Mouse (Mus musculus) thymus, postnatal 14 days (tissue): ENCODE results near the gene Polg2.
"Not testable (repeated sequence)": the region's sequence is repeated elsewhere in the genome, so short reads cannot be mapped to it uniquely, and the experiment has no call there.

Experiments
- DNase-seq: peaks from one replicate; pipeline ENCODE4 v3.0.0; 2021

Gene Polg2

DNA sequence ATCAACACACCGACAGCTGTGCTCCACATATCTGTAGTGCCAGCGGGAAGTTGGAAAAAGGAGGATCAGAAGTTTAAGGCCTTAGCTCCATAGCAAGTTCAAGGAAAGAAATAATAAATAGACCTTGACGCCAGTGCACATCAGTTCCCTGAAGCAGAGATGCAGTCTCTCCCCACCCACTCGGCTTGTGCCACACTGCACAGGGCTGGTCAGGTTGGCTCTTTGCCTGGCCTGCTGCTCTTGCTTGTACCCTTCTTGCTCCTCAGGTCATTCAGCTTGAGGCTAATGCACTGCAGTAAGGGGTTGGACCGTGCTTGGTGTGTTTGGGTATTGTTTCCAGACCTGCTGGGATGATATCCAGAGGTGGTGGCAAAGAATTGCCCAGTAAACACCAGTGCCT lies 18.8 kb downstream of the Polg2 start:
- DNase-seq = no peak

DNA sequence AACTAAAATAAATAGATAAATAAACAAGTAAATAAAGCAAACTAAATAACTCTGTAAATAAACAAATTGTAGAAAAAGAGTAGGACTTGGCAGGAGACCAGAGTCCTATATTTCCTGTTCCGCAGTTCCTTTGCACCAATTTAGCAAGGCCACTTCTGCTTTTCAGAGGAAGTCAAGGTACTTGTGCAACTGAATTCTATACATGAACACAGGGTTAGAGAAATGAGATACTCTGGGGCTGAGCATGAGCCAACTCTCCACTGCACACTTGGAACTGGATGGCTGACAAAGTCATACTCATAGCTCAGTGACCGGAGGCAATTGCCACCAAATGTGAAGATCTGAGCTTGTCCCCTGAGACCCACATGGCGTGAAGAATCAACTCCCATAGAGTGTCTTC lies 20.3 kb downstream of the Polg2 start:
- no peak for DNase-seq

DNA sequence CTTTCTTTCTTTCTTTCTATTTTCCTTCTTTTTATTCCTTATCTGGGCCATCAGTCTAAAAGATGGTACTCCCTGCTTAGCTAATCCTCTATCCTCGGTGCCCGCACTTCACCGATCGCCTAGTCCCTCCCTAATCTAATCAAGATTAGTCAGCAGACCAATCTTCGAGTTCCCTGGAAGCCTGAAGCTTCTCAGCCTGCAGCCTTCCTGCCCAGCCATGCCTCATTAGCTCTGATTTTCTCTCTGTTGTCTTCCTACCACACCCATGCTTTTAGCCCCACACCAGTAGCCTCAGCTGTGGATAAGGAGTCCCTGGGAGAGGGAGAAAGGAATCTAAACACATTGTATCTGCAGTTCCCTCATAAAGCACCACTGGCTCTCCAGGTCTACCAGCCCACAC lies 23.8 kb downstream of the Polg2 start:
- no peak for DNase-seq

DNA sequence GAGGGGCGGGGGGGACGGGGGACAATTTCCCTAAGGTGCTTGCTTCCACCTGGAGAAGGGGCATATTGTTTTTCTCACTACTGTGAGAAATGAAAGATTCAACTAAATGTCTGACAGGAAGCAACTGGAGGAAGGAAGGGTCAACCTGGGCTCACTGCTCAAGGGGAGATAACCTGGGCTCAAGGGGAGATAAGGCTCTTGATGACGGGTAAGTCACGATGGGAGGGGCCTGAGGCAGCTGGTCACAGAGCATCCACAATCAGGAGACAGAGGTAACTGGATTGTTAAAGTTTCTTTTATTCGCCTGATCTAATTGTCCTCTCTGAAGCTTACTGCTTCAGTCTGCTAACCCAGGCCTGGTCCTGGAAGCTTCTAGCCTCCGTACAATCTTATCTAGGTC lies 26.0 kb downstream of the Polg2 start:
- no peak for DNase-seq

DNA sequence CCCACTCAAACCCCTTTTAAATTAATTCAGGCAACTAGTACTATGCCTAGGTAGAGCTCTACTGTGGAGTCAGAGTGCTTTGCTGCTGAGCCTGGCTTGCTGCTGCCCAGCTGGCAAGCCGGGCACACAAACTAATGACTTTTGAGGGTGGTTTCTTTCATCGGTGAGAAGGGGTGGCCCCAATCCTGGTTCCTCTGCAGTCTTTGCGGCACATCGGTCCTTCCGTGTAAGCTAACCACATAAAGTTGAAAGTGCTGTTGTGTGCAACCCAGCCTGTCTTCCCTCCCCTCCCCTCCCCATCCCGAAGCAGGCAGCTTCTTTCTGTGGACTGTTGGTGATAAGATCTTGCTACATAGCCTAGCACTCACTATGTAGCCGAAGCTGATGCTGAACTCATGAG lies 27.2 kb downstream of the Polg2 start:
- peak; percentile 67 for DNase-seq

DNA sequence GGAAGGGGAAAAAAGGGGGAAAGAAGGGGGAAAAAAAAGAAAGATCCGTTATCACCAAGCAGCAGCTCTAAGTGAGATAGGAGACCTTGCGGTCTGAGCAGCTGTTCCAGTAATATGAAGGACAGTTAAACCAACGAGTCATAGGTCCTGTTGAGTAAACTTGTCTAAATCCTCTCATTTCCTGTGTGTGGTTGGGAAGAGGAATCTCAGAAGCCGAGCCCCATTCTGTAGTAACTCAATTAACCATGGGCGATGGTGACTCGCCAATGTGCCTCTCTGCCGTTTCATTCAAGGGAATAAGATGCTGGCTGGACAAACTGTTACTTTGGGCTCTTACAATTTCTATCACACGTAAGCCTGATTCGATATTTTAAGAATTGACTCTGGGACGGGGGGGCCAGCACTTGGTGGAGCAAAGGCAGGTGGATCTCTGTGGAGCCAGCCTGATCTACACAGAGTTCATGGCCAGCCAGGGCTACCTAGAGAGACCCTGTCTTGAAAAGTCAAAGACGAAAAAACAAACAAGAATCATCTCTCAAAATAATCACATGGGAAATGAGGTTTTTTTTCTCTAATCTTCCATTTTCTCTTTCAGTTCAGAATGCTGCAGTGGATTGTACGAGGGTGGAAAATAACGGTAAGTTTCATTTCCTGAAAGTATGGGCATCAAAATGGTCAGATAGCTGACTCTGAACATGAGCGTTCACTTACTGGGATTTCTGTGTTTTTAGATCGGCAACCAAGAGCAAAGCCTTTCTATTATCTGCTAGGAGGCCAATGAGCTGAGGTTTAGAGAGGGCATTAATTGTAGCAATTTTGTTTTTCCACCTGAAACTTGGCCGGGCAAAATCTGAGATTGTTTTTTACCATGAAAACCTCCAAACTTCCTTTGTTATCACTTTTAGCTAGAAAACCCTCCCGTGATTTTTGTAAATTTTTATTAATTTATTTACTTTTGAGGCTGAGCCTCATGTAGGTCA lies 28.0 kb downstream of the Polg2 start, which contains the start of gene Milr1:
Gene Milr1, plus strand, starts transcription at position 188 of the 980 bp plus-strand sequence.
- DNase-seq = peak; percentile 29

DNA sequence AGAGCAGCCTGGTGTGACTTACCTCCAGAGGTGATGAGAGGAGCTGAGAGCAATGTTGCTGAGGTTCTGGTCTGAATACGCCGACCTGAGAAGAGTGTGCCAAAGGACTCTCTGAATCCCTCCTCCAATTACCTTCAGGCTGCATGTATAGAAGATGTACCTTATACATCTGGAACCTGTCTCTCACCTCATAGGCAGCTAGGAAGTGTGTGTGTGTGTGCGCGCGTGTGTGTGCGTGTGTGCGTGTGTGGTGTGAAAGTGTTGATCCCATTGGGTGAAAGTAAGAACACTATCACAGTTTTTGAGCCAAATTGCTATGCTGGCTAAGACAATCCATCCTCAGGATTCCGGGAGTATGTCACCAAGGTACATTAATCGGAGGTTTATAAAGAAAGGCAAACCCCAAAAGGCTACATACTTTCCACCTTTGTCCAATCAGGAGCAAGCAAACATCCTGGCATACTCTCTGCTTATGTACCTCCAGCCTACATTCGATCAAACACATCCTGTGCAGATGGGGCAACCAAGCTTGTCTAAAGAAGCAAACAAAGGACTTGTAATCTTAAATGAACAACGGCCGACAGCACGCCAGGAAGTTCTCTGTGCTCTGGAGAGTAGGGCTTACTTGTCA lies 29.1 kb downstream of the Polg2 start, which contains the start of gene Pecam1:
Gene Pecam1, minus strand, starts transcription at position 508 of the 631 bp plus-strand sequence.
- peak; percentile 74 for DNase-seq

DNA sequence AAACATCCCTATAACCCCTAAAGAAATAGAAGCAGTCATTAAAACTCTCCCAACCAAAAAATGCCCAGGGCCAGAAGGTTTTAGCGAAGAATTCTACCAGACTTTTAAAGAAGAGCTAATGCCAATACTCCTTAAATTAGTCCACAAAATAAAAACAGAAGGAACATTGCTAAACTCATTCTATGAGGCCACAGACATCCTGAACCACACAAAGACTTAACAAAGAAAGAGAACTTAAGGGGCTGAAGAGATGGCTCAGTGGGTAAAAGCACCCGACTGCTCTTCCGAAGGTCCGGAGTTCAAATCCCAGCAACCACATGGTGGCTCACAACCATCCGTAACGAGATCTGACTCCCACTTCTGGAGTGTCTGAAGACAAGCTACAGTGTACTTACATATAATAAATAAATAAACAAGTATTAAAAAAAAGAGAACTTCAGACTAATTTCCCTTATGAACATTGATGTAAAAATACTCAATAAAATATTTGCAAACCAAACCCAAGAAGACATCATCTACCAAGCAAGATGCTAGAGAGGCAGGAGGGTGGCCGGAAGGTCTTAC lies 29.7 kb downstream of the Polg2 start:
- not testable (repeated sequence) for DNase-seq

DNA sequence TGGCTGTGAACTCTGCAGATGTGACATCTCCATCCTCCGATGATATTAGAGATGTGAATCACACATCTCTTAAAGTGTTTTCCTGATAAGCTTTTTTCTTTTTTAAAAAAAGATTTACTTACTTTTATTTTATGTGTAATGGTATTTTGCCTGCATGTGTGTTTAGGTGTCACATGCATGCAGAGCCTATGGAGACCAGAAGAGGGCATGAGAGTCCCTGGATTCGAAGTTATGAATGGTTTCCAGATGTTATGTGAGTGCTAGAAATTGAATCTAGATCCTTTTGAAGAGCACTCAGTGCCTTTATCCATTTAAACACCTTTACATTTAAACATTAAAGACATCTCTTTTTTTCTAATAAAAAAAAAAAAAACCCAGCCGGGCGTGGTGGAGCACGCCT lies 34.4 kb downstream of the Polg2 start:
- DNase-seq = no peak

DNA sequence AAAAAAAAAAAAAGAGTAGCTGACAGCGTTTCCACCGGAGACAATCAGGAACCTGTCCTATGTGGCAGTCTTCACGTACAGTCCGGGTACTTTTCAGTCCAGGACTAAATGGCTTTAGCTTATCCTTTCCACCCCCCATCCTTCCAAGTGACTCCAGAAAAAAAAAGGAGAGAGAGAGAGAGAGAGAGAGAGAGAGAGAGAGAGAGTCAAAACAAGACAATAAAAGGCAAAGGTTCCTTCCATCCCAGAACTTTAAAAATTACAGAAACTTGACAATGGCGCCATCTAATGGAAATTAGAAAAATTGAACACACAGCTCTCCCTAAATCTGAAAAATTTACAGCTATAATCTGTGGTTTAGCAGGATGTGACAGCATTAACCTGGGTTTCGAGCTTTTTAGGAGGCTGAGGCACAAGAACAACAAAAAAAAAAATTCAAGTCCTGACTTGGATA lies 36.9 kb downstream of the Polg2 start:
- no peak for DNase-seq

DNA sequence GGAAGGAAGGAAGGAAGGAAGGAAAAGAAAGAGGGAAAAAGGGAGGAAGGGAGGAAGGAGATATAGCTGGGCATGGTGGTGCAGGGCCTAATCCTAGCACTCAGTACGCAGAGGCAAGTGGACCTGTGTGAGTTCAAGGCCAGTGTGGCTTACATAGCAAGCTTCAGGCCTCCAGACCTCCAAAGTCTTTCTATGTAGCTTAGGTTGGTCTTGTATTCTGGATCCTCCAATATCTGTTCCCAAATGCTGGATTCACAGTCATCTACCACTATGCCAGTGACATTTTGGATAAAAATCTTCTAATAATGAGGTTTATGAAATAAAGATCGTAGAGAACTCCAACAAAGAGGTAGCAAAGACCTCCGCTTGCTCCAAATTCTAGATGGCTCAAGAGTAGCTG lies 37.5 kb downstream of the Polg2 start:
- DNase-seq = no peak

DNA sequence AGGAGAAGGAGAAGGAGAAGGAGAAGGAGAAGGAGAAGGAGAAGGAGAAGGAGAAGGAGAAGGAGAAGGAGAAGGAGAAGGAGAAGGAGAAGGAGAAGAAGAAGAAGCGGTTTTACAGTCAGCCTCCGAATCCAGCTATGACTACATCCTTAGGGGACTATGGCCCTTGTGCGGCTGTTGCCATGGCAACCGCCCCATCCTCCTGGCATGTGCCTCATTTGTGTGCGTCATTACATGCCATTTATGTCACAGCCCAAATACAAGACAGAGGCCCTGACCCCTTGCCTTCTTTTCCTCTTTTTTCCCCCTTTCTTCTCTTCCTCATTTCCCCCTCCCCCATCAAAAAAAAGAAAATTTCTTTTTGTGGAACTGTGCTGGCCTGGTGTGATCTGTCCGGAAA lies 38.1 kb downstream of the Polg2 start:
- no peak for DNase-seq

DNA sequence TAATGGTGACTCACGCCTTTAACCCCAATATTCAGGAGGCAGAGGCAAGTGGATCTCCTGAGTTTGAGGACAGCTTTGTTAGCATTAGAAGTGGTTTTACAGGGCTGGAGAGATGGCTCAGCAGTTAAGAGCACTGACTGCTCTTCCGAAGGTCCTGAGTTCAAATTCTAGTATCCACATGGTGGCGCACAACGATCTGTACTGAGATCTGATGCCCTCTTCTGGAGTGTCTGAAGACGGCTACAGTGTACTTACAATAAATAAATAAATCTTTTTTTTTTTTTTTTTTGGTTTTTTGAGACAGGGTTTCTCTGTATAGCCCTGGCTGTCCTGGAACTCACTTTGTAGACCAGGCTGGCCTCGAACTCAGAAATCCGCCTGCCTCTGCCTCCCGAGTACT lies 38.6 kb downstream of the Polg2 start:
- not testable (repeated sequence) for DNase-seq

DNA sequence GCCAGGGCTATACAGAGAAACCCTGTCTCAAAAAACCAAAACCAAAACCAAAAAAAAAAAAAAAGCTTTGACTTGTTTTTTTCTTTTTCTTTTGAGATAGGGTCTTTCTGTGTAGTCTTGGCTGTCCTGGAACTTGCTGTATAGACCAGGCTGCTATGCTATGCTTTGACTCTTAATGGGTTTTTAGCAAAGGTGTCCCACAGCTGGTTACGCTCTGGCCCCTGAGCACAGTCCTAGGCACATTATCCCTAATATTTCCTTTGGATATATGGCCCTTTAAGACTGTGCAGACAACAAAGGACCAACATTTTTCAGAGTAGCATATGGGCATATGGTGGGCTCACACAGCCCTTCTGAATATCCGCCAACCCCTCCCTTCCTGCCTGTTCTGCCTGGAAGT lies 40.2 kb downstream of the Polg2 start:
- DNase-seq = no peak

DNA sequence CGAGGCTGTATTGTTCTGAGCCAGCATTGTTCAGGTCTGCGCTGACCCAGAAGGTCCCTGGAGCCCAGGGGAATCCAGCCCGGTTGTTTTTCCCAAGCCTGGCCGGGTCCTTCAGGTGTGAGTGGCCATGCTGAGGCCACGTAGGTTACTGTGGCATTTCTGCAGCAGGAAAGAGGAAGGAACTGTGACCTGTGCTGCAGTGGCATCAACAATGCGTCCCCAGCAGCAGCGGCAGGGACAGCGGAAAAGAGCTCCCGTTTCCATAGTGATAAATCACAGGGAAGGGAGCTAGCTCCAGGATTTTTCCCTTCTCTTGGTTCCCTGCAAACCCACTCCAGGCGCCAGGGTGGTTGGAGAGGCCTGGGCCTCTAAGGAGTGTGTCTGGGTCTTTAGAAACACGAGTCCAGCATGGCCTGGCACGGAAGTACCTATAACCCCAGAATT lies 42.1 kb downstream of the Polg2 start:
- no peak for DNase-seq

DNA sequence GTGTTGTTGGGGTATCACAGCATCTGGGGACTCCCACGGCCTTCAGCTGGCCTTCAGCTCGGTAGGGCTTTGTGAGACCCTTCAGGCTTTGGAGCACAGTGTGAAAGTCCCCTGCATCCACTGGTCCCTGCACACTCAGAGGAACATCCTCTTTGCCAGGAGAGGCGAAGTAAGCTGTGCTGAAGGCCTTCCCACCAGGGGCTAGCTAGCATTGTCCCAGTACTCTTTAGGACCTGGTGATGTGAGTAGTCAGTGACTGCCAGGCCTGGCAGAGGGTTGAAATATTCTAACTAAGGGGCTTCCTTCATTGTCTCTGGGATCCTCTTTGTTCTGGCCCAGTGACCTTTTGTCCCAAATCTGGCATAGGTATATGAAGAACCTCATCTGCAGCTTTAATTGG lies 42.7 kb downstream of the Polg2 start:
- no peak for DNase-seq

DNA sequence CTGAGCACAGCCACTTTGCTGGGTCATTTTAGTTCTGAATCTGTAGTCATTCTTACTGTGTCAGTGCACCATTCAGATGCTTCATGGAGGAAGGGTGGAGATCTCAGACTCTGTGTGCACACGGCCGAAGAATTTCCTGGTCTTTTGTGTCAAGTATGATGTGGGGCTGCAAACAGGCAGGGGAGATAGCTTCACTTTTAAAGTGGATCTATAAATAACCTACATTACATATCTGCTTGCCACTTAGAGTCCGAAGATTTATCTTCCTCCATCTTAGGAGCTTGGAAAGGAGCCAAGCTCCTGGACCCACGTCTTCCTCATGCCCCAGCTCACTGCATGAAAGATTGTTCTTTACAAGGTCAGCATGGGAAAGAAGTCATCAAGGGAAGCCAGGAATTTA lies 48.6 kb downstream of the Polg2 start:
- no peak for DNase-seq

DNA sequence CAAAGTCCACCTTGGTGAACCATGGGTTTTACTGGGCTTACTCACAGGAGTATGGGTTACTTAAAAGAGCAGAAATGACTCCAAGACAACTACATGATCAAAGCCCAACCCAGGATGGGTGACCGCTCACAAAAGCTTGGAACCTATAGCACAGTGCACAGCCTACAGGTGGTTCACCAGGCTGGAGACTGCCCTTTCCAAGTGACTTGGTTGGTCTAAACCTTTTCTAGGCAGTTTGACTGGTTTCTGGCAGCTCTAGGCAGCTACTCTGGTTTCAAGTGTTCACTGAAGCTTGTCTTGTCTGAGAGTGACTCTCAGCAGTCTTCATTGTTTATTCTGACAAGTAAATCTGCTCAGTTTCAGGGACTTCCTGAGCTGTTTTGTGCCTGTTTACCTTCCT lies 49.7 kb downstream of the Polg2 start:
- DNase-seq = no peak

DNA sequence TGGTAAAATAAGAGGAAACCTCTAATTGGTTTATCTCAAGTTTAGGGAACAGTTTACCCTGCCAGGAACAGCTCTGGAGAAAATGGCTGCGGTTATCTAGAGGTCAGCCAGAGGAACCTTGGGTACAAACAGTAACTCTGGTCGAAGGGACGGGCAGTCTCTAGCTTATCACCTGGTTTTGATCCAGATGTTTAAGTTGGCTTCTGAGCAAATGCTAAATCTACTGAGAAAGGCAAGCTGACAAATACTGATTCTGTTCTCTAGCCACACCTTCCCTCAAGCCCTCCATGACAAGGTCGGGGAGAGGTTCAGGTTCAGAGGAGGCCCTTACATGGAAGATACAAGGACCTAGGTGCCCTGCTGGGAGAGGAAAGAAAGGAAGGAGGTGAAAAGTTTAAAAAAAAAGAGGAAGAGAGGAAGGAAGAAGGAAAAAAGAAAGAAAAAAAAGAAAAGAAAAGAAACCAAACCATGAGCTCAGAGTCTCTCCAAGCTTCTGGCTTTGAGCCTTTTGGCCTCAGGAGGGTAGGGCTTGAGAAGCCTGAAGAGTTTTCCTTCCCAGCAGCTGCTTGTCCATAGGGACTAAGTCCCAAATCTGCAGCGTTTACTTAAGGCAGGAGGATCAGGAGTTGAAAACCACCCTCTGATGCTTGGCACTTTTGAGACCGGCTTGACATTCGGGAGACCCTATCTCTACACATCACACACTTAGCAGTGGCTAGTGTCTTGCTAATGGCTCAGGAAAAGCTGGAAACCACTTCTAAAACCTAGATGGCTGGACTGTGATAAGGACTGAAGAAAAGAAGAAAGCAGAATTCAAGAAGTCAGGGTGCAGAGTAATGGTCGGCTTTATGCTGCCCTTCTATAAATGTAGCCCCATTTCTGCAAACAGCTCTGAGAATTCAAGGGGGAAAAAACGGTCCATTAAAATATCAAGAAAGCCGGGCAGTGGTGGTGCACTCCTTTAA lies 50.7 kb downstream of the Polg2 start:
- DNase-seq = no peak

DNA sequence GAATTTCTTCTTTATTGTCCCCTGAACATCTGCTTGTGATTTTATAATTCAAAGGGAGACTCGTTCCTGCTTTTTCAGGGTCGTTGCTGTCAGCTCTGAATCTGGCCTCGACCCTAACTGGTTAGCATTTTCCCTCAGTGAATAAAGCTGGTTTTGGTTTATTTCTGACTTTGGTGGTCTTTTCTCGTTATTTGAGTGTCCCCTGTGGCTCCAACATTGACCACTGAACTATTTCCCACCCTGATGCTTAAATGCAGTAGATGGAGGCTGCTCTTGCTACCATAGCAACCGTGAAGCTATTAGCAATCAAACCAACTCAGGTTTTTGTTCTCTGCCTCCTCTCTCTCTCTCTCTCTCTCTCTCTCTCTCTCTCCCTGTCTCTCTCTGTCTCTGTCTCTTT lies 51.4 kb downstream of the Polg2 start:
- DNase-seq = no peak

DNA sequence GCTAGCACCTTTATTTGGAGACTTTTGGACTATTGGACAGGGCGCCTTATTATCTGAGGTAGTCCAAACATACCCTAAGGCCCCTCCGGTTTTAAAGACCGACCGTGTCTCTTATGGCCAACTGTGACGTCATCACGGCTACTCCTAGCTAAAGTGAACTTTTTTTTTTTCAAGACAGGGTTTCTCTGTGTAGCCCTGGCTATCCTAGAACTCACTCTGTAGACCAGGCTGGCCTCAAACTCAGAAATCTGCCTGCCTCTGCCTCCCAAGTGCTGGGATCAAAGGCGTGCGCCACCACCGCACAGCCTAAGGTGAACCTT lies 54.5 kb downstream of the Polg2 start:
- DNase-seq = not testable (repeated sequence)

DNA sequence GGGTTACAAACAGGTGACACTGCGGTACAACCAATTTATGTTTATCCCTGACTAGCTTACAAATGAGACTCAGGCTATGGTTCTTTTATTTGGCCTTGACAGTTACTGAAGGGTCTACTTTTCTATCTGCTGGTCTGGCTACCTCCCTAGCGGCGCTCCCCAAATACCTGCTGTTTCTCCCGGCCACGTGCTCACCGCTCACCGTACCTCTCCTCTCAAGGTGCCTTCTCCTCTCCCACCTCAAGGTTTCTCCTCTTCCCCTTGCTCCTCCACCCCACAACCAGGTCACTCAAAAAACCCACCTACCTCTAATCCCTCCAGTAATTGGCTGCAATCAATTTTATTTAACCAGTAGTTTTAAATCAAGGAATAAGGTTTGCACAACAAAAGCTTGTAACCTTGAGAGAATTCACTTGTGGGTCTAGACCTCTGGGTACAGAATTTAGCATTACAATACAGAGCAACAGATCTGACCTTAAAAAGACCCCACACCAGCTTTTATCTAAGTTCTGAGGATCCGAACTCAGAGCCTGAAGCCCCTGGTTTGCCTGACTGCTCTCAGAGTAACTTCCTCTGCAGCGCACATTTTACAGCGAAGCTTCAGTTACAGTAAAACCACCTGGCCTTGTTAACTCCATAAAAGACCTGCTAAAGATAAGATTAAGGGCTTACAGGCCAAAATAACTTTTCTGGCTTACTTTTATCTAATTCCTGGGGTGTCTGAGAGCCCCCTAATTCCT lies 55.0 kb downstream of the Polg2 start:
- no peak for DNase-seq
